ENCODE assay signal across 14 mouse cellular contexts in genomic region chr14:118423269-118423668, GRCm38 (mm10).
A peak's percentile ranks its signal among the peaks of the same experiment; 100 is the strongest.
DNase-seq lines count a peak whose midpoint lies in the region; ATAC-seq and TF ChIP-seq lines count a peak whose summit lies in the region.
"Had no signal": no experiment of that assay in that cellular context is flagged by ENCODE, and none has a peak within 500 bp of the region (broad histone marks: within the 10 kb centered on the region; RNA-seq: fewer than 3 reads in every experiment).

No protein-coding gene starts in this region.

- intact Hi-C loops in heart, adult 2 months (cut with DNase I), result no loop called here
- intact Hi-C loops in left cerebral cortex, postnatal 14 days (cut with DNase I), result no loop called here

- peaks cover 8% of the 10 kb centered on the region; the same call in 1 of the 2 replicates for H3K27me3 ChIP-seq in heart, embryonic 12.5 days (replicated peaks)
- H3K27me3 ChIP-seq in heart, adult 2 months (ENCODE audit: control insufficient read depth, insufficient read depth, low read length), result peaks cover 1% of the 10 kb centered on the region; the same call in 1 of the 2 replicates

- no peak for TF ChIP-seq POLR2A in heart, adult 2 months (IDR thresholded peaks at IDR 0.05; ENCODE audit: insufficient read depth, low read depth, low read length)

- H3K27ac ChIP-seq in heart, embryonic 12.5 days (ENCODE audit: poor library complexity, severe bottlenecking), result no peak overlapping the region
- no peak overlapping the region for H3K27ac ChIP-seq in heart, adult 2 months
- H3K27ac ChIP-seq: embryonic facial prominence, embryonic 15.5 days; liver, embryonic 15.5 days had no signal

- TF ChIP-seq EP300 in heart, adult 2 months (IDR thresholded peaks at IDR 0.05; ENCODE audit: insufficient read depth, low read depth, low read length), result no peak

- ATAC-seq in heart, embryonic 12.5 days (ENCODE audit: insufficient number of reproducible peaks, low FRiP score), result no peak
- peak; percentile 65 for ATAC-seq in common myeloid progenitor, adult 5-6 weeks (replicated peaks; ENCODE audit: low read depth, poor library complexity, severe bottlenecking)
- ATAC-seq in megakaryocyte-erythroid progenitor cell, adult 5-6 weeks (replicated peaks; ENCODE audit: low FRiP score, low TSS enrichment, poor library complexity, severe bottlenecking), result peak; percentile 59; the same call in 1 of the 2 replicates
- ATAC-seq: intestine, postnatal 0 days had no signal

- H3K4me3 ChIP-seq in heart, embryonic 12.5 days, result no peak overlapping the region
- H3K4me3 ChIP-seq in heart, adult 2 months, result no peak overlapping the region
- H3K4me3 ChIP-seq: liver, embryonic 15.5 days had no signal

- H3K79me2 ChIP-seq in heart, adult 2 months (replicated peaks; ENCODE audit: control insufficient read depth, insufficient read depth, low read length), result no peaks in the 10 kb centered on the region

- no peaks in the 10 kb centered on the region for H3K36me3 ChIP-seq in heart, embryonic 12.5 days
- no peaks in the 10 kb centered on the region for H3K36me3 ChIP-seq in heart, adult 2 months (ENCODE audit: control insufficient read depth, insufficient read depth, low read length)
- H3K36me3 ChIP-seq: embryonic facial prominence, embryonic 15.5 days; liver, embryonic 15.5 days had no signal

- no peak for TF ChIP-seq CTCF in heart, adult 2 months (IDR thresholded peaks at IDR 0.05)

- 8% methylated on average over 6 of the region's 9 CpGs for WGBS in heart, embryonic 12.5 days
- WGBS in heart, adult 2 months, result 5% methylated on average over 2 of the region's 9 CpGs

- H3K4me1 ChIP-seq in heart, embryonic 12.5 days (replicated peaks), result peaks cover 9% of the 10 kb centered on the region
- no peaks in the 10 kb centered on the region for H3K4me1 ChIP-seq in heart, adult 2 months (ENCODE audit: control insufficient read depth, insufficient read depth, low read length)

- peaks cover 21% of the 10 kb centered on the region; the same call in 1 of the 2 replicates for H3K9me3 ChIP-seq in heart, embryonic 12.5 days (replicated peaks)
- H3K9me3 ChIP-seq: embryonic facial prominence, embryonic 15.5 days; liver, embryonic 15.5 days had no signal

- H3K9ac ChIP-seq in heart, embryonic 12.5 days, result no peak overlapping the region
- H3K9ac ChIP-seq in heart, adult 2 months (ENCODE audit: low read depth, low read length), result no peak overlapping the region
- H3K9ac ChIP-seq: embryonic facial prominence, embryonic 15.5 days; liver, embryonic 15.5 days had no signal

- no peak for DNase-seq in heart, adult 2 months
- DNase-seq in A20 (ENCODE audit: low read depth, low spot score), result peak; percentile 23
- no peak for DNase-seq in adrenal gland, postnatal 36 days
- no peak for DNase-seq in left cerebral cortex, adult 18-20 months (ENCODE audit: low spot score in 2 of 2)
- DNase-seq in left cerebral cortex, postnatal 14 days (ENCODE audit: low spot score in 2 of 2), result no peak
- DNase-seq: cerebellum, adult 9-10 months; heart, postnatal 4 days; lung, postnatal 36 days had no signal

- peak overlapping the region; percentile 65 for H3K4me2 ChIP-seq in heart, embryonic 12.5 days
